In the genomic region with DNA sequence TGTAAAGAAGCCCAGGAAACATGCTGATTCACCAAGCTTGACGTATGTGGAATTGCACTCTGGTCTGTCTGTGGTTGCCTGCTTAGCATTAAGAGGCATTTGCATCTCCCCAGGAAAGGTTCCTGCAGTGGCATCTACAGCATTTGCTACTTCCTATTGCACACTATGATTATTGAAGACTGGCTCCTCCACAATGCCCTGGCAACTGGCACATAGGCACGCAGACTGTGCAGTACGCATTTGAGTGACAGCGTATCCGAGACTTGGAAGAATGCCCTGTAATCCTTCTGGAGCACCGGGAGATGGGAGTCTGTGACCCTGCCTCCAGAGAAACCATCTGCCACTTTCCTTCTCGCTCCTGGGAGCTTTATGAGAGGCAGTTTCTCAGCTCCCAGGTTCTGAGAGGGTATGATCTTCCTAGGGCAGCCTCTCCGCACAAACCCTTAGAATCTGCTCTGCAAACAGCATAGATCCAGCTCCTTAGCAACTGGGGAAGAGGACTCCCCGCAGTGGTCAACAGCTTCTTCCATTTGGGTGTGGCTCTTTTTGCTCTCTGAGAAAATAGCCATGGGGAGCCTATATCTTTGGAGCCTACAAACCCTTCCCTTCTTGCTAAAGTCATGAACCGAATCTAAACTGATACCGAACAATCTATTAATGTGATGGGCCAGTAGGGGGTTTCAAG, we compare ENCODE assay signal across 12 mouse cellular contexts. TPM values are rescaled to one million over a fixed set of nuclear protein-coding genes. Genes with fewer than 3 reads are reported as not detected.
DNase-seq lines count a peak whose midpoint lies in the region; ATAC-seq and TF ChIP-seq lines count a peak whose summit lies in the region.
"Had no signal": no experiment of that assay in that cellular context is flagged by ENCODE, and none has a peak within 500 bp of the region (broad histone marks: within the 10 kb centered on the region; RNA-seq: fewer than 3 reads in every experiment).

No protein-coding gene starts in this region.

- H3K4me2 ChIP-seq in intestine, postnatal 0 days (replicated peaks; ENCODE audit: low read depth): no peak overlapping the region
- H3K4me2 ChIP-seq: midbrain, embryonic 12.5 days had no signal

- no peaks in the 10 kb centered on the region for H3K4me1 ChIP-seq in heart, embryonic 10.5 days
- no peaks in the 10 kb centered on the region for H3K4me1 ChIP-seq in intestine, postnatal 0 days (replicated peaks; ENCODE audit: control insufficient read depth, insufficient read depth, low read length)
- H3K4me1 ChIP-seq: midbrain, embryonic 12.5 days had no signal

- no peak overlapping the region for H3K9ac ChIP-seq in intestine, postnatal 0 days (ENCODE audit: low read depth, low read length)
- H3K9ac ChIP-seq: liver, postnatal 0 days; midbrain, embryonic 12.5 days had no signal

- WGBS in heart, embryonic 10.5 days: 74% methylated on average over 11 of the region's 11 CpGs
- WGBS in intestine, postnatal 0 days: 62% methylated on average over 11 of the region's 11 CpGs

- no peak overlapping the region for H3K27ac ChIP-seq in heart, embryonic 10.5 days
- no peak overlapping the region for H3K27ac ChIP-seq in intestine, postnatal 0 days (ENCODE audit: low read depth, low read length)
- H3K27ac ChIP-seq: heart, adult 2 months; midbrain, embryonic 12.5 days had no signal

- no peaks in the 10 kb centered on the region for H3K36me3 ChIP-seq in heart, embryonic 10.5 days
- H3K36me3 ChIP-seq in intestine, postnatal 0 days (ENCODE audit: control insufficient read depth, insufficient read depth): no peaks in the 10 kb centered on the region
- H3K36me3 ChIP-seq: midbrain, embryonic 12.5 days had no signal

- no peak for ATAC-seq in intestine, postnatal 0 days
- ATAC-seq in megakaryocyte progenitor cell, adult 5-6 weeks (replicated peaks; ENCODE audit: poor library complexity): no peak
- ATAC-seq: liver, postnatal 0 days had no signal

- no peak overlapping the region for H3K4me3 ChIP-seq in heart, embryonic 10.5 days
- no peak overlapping the region for H3K4me3 ChIP-seq in intestine, postnatal 0 days (ENCODE audit: low read depth, low read length)
- H3K4me3 ChIP-seq: heart, adult 2 months; midbrain, embryonic 12.5 days had no signal

- H3K27me3 ChIP-seq in heart, embryonic 10.5 days (ENCODE audit: insufficient read depth, poor library complexity, severe bottlenecking): no peaks in the 10 kb centered on the region
- peaks cover 16% of the 10 kb centered on the region; the same call in 1 of the 2 replicates for H3K27me3 ChIP-seq in intestine, postnatal 0 days (replicated peaks; ENCODE audit: control insufficient read depth, insufficient read depth, low read length)
- H3K27me3 ChIP-seq: midbrain, embryonic 12.5 days had no signal

- DNase-seq in heart, embryonic 10.5 days (ENCODE audit: low spot score): peak; percentile 36
- no peak for DNase-seq in heart, adult 18-20 months
- peak; percentile 64 for DNase-seq in R1 (ENCODE audit: low read depth, low spot score)
- DNase-seq in cerebellum, postnatal 14 days: peak; percentile 72 to 83
- DNase-seq in layer of hippocampus, adult 9-11 months: peak; percentile 74
- no peak for DNase-seq in kidney, postnatal 25 days
- DNase-seq: heart, adult 2 months; kidney, adult 11 months; liver, postnatal 0 days had no signal

- H3K9me3 ChIP-seq in heart, embryonic 10.5 days: peaks cover 5% of the 10 kb centered on the region; the same call in 1 of the 2 replicates
- H3K9me3 ChIP-seq in intestine, postnatal 0 days (ENCODE audit: control insufficient read depth): peaks cover 4% of the 10 kb centered on the region; the same call in 1 of the 2 replicates

- no peak for TF ChIP-seq CTCF in intestine, postnatal 0 days (IDR thresholded peaks at IDR 0.05; ENCODE audit: low read depth)

RNA-seq across cellular contexts. Expression of a gene that starts 22.8 kb away (rescaled TPM):
- 3.8 and 6.4 TPM in 2 replicates for polyA plus RNA-seq in heart, embryonic 10.5 days (2016; fragmentation: Nextera tagmentation; extraction: Ambion mirVana)
- total RNA-seq in heart, adult 18-20 months (2021): 1 to 10 TPM; 6.6 to 7.3 TPM
- polyA plus RNA-seq in intestine, postnatal 0 days (2015; fragmentation: Nextera tagmentation; extraction: Ambion mirVana): 4.0 and 4.9 TPM in 2 replicates
- total RNA-seq in megakaryocyte progenitor cell, adult 5-6 weeks (2015): 1.7 and 2.4 TPM in 2 replicates
- total RNA-seq in megakaryocyte progenitor cell, adult 5-6 weeks (2017): 0.42 and 0.68 TPM in 2 replicates

RNA-seq across cellular contexts. Expression of a gene that starts 37.0 kb away (rescaled TPM):
- 5.0 and 5.6 TPM in 2 replicates for polyA plus RNA-seq in heart, embryonic 10.5 days (2016; fragmentation: Nextera tagmentation; extraction: Ambion mirVana)
- 1 to 10 TPM; 4.7 to 8.0 TPM for total RNA-seq in heart, adult 18-20 months (2021)
- polyA plus RNA-seq in intestine, postnatal 0 days (2015; fragmentation: Nextera tagmentation; extraction: Ambion mirVana): 1.5 and 2.1 TPM in 2 replicates
- 22.7 and 24.6 TPM in 2 replicates for total RNA-seq in megakaryocyte progenitor cell, adult 5-6 weeks (2015)
- 8.4 and 11.4 TPM in 2 replicates for total RNA-seq in megakaryocyte progenitor cell, adult 5-6 weeks (2017)

Comparison
In these comparisons a context has a peak if more than half of its experiments do, and no peak if none do; other contexts are left out.
1. DNase-seq: peak in heart, embryonic 10.5 days (single experiment), R1 (single experiment), cerebellum, postnatal 14 days (2 of 2) and layer of hippocampus, adult 9-11 months (single experiment); none in heart, adult 18-20 months (0 of 2) and kidney, postnatal 25 days (0 of 2).